Mouse (Mus musculus) brain, embryonic 14.5 days (tissue): Measurements from ENCODE around the gene Pik3r6.

Experiments used
- CTCF ChIP-seq: fragments of 200-500 bp; IDR thresholded peaks from 2 replicates; pipeline ENCODE4 v1.5.1; 2012; ENCODE audit warnings: inconsistent platforms, mild to moderate bottlenecking, moderate library complexity, borderline replicate concordance; ENCODE audit not compliant: insufficient read depth, insufficient read length; ENCODE audit errors: extremely low read depth
- POLR2A ChIP-seq: fragments of 200-500 bp; IDR thresholded peaks from 2 replicates; pipeline ENCODE4 v1.6.1; 2012; ENCODE audit warnings: mild to moderate bottlenecking, inconsistent platforms, borderline replicate concordance; ENCODE audit not compliant: poor library complexity, insufficient read depth, insufficient read length, severe bottlenecking; ENCODE audit errors: extremely low read depth

DNA sequence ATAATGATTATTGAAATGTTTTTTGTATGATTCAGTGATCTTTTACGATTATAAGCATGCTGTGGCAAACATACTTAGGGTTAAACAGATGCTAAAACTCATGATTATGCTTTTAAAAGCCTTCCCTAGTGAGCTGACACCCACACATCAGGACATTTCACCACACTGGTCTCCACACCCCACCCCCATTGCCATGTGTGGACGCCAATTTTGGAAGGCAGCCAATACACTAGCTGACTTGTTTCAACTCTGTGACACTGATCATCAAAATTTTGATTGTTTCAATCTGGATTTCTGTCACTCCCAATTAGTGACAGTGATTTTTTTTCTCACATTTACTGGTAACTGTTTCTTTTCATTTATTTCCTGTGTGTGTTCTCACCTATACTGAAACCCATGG, 44.7 kb downstream of the Pik3r6 start:
- TF ChIP-seq POLR2A (no peak), CTCF (no peak)
